Mouse (Mus musculus): Measurements from ENCODE around the gene Col16a1.

DNA sequence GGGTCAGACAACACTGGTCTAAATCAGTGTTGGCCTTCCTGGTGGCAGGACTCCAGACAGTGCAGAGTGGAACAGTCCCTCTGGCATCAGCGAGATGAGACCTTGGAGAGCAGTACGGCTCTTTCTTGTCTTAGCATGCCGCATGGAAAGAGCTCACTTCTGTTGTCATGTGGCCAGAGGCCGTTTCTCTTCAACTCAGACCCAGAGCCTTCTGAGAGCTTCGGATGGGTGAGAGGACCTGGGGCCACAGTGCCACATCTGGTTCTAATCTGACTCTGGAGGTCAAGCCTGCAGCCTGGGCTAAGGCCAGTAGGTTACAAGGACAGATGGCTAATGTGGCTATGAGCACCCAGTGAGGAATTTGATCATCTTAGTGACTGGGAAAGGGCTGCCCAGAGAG lies 78.3 kb downstream of the Col16a1 start:
- no peak for TF ChIP-seq CTCF (IDR thresholded peaks at IDR 0.05)
- no peak for TF ChIP-seq EP300 (IDR thresholded peaks at IDR 0.05)

Measured in lung, postnatal 0 days (tissue).